Mouse (Mus musculus) hematopoietic stem cell, adult 5-6 weeks (primary cell): ENCODE measurements around the gene Pik3r5. TPM values are rescaled to one million over a fixed set of nuclear protein-coding genes. Genes with fewer than 3 reads are reported as not detected.

Source experiments
- ATAC-seq, 2 experiments: fragments of 125-278 bp in 1 of 2; replicated peaks in 1 of 2; 2 replicates each; pipeline ENCODE4 v1.8.0; 2016 to 2017; ENCODE audit warnings: inconsistent platforms in 2 of 2, mild to moderate bottlenecking in 2 of 2, moderate number of reproducible peaks in 2 of 2, low read depth in 1 of 2, moderate TSS enrichment in 1 of 2; ENCODE audit not compliant: low FRiP score in 2 of 2, poor library complexity in 2 of 2, severe bottlenecking in 2 of 2, insufficient read depth in 1 of 2, low TSS enrichment in 1 of 2
- total RNA-seq: library from RNA; stranded (forward); fragments of 172-1452, 232-1000 nt; gene quantifications from 2 replicates; pipeline ENCODE4 v1.2.3, GENCODE M21; 2017

The Pik3r5 gene
- total RNA-seq, 1 experiment from 2014 or later, result 3.6 TPM

DNA sequence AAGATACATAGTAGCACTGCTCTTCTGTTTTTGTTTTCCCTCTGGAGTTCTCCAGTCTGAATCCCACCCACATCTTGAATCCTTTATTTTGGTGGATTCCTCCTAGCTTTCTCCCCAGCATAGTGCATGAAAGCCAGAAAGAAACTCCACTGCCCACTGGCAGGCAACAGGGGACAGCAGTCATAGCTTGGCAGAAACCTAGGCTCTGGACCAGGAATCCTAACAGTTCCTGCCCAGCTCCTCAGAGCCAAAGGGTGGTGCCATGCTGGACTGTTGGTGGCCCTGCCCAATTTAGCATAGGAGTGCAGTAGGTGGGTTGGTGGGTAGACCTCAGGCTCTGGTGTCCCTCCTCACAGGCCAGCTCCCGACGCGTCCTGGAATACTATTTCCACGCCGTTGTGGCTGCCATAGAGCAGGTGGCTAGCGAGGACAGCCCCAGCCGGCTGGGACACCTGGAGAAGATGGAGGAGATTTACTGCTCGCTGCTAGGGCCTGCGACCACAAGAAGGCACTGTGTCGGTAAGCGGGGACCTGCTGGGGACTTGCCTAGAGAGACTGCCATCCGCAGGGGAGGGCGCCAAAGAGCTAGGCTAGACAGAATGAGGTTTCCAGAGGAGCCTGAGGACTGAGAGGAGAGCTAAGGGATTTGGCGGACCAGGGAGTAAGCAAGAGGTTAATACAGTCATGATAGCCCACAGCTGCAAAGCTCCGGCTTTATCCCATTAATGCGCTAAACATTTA lies 99.3 kb downstream of the Pik3r5 start:
- peak; percentile 60 to 71; a peak in 2 of 4 replicates for ATAC-seq

GRCm38 (mm10) chr11:68531941-68532535 lies 100.1 kb downstream of the Pik3r5 start:
- ATAC-seq, result no peak

GRCm38 (mm10) chr11:68532773-68533172 lies 100.9 kb downstream of the Pik3r5 start:
- ATAC-seq, result no peak

DNA sequence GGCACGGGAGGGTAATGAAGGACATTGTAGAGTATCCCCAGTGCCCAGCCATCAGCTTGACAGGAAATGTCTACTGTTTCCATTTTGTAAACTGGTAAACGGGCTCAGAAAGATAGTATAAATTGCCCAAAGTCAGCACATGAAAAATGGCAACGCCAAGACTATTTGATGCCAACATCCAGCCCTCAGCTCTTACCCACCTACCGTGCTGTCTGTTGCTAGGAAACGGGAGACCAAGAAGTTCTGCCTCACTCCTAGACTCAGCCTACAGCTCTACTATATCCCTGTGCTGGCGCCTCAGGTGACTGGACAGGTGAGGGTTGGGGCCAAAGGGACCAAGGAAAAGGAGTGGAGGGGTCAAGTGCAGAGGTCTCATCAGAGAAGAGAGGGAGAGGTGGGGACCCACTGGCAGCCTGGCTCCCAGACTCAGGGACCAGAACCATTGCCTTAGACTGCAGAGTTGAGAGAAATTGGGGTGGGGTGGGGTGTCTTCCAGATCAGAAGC lies 102.1 kb downstream of the Pik3r5 start:
- no peak for ATAC-seq

DNA sequence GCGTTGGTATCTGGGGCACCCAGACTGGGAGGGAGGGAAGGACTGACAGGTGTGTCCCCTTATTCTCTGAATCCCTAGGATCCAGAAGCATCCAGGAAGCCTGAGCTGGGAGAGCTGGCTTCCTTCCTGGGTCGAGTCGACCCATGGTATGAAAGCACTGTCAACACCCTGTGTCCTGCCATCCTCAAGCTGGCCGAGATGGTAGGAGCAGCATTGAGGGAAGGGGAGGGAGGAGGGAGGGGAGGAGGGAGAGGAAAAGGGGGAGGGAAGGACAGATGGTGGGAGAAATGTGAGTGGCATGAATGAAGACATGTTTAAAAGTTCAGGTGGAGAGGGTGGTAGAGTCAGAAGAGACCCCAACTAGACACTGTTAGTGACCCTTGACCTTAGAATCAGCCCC lies 104.1 kb downstream of the Pik3r5 start:
- ATAC-seq, result no peak

DNA sequence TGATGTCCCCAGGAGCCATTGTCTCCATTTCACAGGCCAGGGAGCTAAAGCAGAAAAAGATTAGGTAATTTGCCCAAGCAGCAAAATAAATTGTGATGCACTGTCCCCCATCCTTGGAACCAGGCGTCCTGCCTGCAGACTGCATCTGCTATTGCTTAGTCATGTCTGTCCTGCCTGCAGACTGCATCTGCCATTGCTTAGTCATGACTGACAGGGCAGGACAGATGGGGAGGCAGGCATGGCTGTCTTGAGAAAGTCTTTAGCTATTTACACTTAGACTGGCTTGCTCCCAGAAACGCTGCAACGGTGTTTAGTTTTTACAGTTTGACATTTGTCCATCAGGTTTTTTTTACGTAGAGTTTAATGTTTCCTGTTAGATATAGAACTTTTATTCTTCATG lies 104.5 kb downstream of the Pik3r5 start:
- 0 out of 4 replicates have a peak, but pooled peaks of 1 of the 2 experiments have one; percentile 37 for ATAC-seq

DNA sequence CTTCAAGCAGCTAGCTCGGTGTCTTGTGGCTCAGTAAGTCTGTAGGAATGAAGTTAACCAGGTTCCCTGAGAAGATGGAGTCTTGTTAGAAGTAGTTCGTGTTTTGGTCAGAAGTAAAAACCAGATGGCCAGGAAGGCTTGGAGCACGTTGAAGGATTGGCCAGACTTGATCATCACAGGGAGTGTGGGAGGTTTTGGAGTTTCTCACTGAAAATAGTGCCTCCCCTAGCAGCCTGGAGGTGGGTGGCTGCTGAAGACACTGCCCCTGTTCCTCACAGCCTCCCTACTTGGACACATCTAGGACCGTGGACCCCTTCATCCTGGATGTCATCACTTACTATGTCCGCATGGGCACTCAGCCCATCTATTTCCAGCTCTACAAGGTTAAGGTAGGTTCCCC lies 107.7 kb downstream of the Pik3r5 start:
- ATAC-seq, result no peak

GRCm38 (mm10) chr11:68544554-68544953 lies 112.6 kb downstream of the Pik3r5 start:
- no peak for ATAC-seq

GRCm38 (mm10) chr11:68545172-68545571 lies 113.3 kb downstream of the Pik3r5 start:
- ATAC-seq, result no peak

DNA sequence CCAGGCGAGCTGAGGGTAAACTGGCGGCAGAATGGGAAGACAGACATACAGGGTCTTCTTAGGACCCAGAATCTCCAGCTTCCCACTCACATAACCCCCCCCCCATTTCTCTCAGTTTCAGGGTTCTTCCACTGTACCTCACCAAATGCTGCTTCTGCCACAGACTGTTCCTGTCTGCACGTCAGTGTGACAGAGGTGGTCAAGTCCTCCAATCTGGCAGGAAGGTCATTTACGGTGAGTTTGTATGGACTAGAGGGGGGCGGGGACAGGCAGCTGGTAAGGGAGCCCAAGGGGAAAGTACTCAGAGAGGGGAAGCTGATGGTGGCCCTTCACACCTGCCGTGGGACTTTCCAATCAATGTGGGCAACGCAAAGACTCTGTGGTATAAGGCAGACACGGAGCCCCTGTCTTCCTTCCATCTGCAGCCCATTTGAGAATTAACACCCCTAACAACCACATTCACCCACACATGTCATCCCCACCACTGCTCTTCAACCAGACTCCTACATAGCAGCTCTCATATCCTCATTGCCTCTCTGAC lies 113.8 kb downstream of the Pik3r5 start:
- ATAC-seq, result no peak

Other genes starting within 250 kb of the Pik3r5 start
- 0.19 TPM in 1 of 2 replicates, not detected in the other for gene Ntn1, start 31.3 kb upstream of the Pik3r5 start, total RNA-seq
- gene Pik3r6, start 70.9 kb downstream of the Pik3r5 start, total RNA-seq, result 0.40 and 6.9 TPM in 2 replicates
- gene Mfsd6l, start 124.1 kb downstream of the Pik3r5 start, total RNA-seq, result not detected in 2 replicates
- gene Ccdc42, start 154.9 kb downstream of the Pik3r5 start, total RNA-seq, result not detected in 2 replicates